In genomic region chr2:27320820-27321219, GRCm38 (mm10) we compare ENCODE assay signal across 26 mouse cellular contexts.
DNase-seq lines count a peak whose midpoint lies in the region; ATAC-seq and TF ChIP-seq lines count a peak whose summit lies in the region.
"Had no signal": no experiment of that assay in that cellular context is flagged by ENCODE, and none has a peak within 500 bp of the region (broad histone marks: within the 10 kb centered on the region; RNA-seq: fewer than 3 reads in every experiment).

No protein-coding gene starts in this region.

- peaks cover 10% of the 10 kb centered on the region for H3K36me3 ChIP-seq in hindbrain, embryonic 10.5 days
- no peaks in the 10 kb centered on the region for H3K36me3 ChIP-seq in hindbrain, postnatal 0 days (ENCODE audit: insufficient read depth, low read length)
- 0 out of 2 replicates have a peak, but pooled peaks cover 3% of the 10 kb centered on the region for H3K36me3 ChIP-seq in midbrain, embryonic 13.5 days
- H3K36me3 ChIP-seq in midbrain, embryonic 14.5 days (ENCODE audit: control insufficient read depth, insufficient read depth, low read length) = no peaks in the 10 kb centered on the region
- H3K36me3 ChIP-seq in lung, postnatal 0 days (ENCODE audit: insufficient read depth, low read length) = no peaks in the 10 kb centered on the region
- H3K36me3 ChIP-seq: embryonic facial prominence, embryonic 13.5 days; hindbrain, embryonic 13.5 days had no signal

- H3K27ac ChIP-seq in hindbrain, embryonic 10.5 days = peak overlapping the region; percentile 66
- no peak overlapping the region for H3K27ac ChIP-seq in hindbrain, postnatal 0 days
- 0 out of 2 replicates have a peak overlapping the region, but pooled peaks have one; percentile 30 for H3K27ac ChIP-seq in midbrain, embryonic 13.5 days
- no peak overlapping the region for H3K27ac ChIP-seq in midbrain, embryonic 14.5 days (replicated peaks; ENCODE audit: low read depth, low read length)
- no peak overlapping the region for H3K27ac ChIP-seq in lung, postnatal 0 days (ENCODE audit: low read length)
- H3K27ac ChIP-seq: embryonic facial prominence, embryonic 13.5 days had no signal

- H3K4me2 ChIP-seq in hindbrain, postnatal 0 days (ENCODE audit: low read depth, low read length) = no peak overlapping the region
- H3K4me2 ChIP-seq in midbrain, embryonic 13.5 days (replicated peaks) = no peak overlapping the region
- H3K4me2 ChIP-seq in midbrain, embryonic 14.5 days (ENCODE audit: low read length) = no peak overlapping the region
- no peak overlapping the region for H3K4me2 ChIP-seq in lung, postnatal 0 days (replicated peaks; ENCODE audit: low read depth, low read length)
- H3K4me2 ChIP-seq: embryonic facial prominence, embryonic 13.5 days; heart, embryonic 11.5 days; hindbrain, embryonic 13.5 days had no signal

- peaks cover 80% of the 10 kb centered on the region for H3K4me1 ChIP-seq in hindbrain, embryonic 10.5 days (replicated peaks)
- peaks cover 15% of the 10 kb centered on the region for H3K4me1 ChIP-seq in hindbrain, postnatal 0 days (ENCODE audit: insufficient read depth, low read length)
- peaks cover 81% of the 10 kb centered on the region for H3K4me1 ChIP-seq in midbrain, embryonic 13.5 days (replicated peaks)
- peaks cover 34% of the 10 kb centered on the region for H3K4me1 ChIP-seq in midbrain, embryonic 14.5 days (ENCODE audit: control insufficient read depth, insufficient read depth, low read length)
- no peaks in the 10 kb centered on the region; the same call in 1 of the 2 replicates for H3K4me1 ChIP-seq in lung, postnatal 0 days (ENCODE audit: insufficient read depth, low read depth, low read length)

- no peak for DNase-seq in hindbrain, embryonic 10.5 days (ENCODE audit: low spot score)
- no peak for DNase-seq in hindbrain, postnatal 0 days (ENCODE audit: low spot score)
- no peak for DNase-seq in midbrain, embryonic 14.5 days
- peak; percentile 22 for DNase-seq in R1 (ENCODE audit: low read depth, low spot score)
- DNase-seq in gonadal fat pad, adult 2 months (ENCODE audit: low read depth) = peak; percentile 31
- DNase-seq in testis, postnatal 14 days (ENCODE audit: low spot score) = no peak
- DNase-seq in lung, postnatal 0 days (ENCODE audit: low spot score) = no peak
- DNase-seq: adrenal gland, adult 8-10 months; adrenal gland, postnatal 25 days; B cell, adult 2 months; cerebellum, adult 11-12 months; cerebellum, adult 8-10 months; cerebellum, postnatal 36 days; gastrocnemius, postnatal 36 days; heart, adult 11 months had no signal

- ATAC-seq in hindbrain, postnatal 0 days = no peak
- ATAC-seq in midbrain, embryonic 13.5 days = no peak
- no peak for ATAC-seq in midbrain, embryonic 14.5 days (ENCODE audit: low FRiP score, low TSS enrichment)
- ATAC-seq in lung, postnatal 0 days = no peak
- ATAC-seq: activated CD4-positive, CD25-positive, alpha-beta regulatory T cell, adult 4 months; inflammation-experienced regulatory T-cells, adult 6 months; intestine, embryonic 16.5 days; Patski had no signal

- H3K9ac ChIP-seq in hindbrain, postnatal 0 days (replicated peaks; ENCODE audit: low read length) = no peak overlapping the region
- H3K9ac ChIP-seq in midbrain, embryonic 13.5 days (replicated peaks) = no peak overlapping the region
- H3K9ac ChIP-seq in midbrain, embryonic 14.5 days (replicated peaks; ENCODE audit: low read length) = no peak overlapping the region
- H3K9ac ChIP-seq in lung, postnatal 0 days (replicated peaks; ENCODE audit: low read depth) = no peak overlapping the region
- H3K9ac ChIP-seq: embryonic facial prominence, embryonic 13.5 days had no signal

- no peak for TF ChIP-seq CTCF in hindbrain, postnatal 0 days (IDR thresholded peaks at IDR 0.05; ENCODE audit: low read depth)
- no peak for TF ChIP-seq CTCF in lung, postnatal 0 days (IDR thresholded peaks at IDR 0.05)

- no peak for TF ChIP-seq EP300 in lung, postnatal 0 days (IDR thresholded peaks at IDR 0.05)

- H3K4me3 ChIP-seq in hindbrain, embryonic 10.5 days = no peak overlapping the region
- H3K4me3 ChIP-seq in hindbrain, postnatal 0 days (ENCODE audit: low read length) = no peak overlapping the region
- no peak overlapping the region for H3K4me3 ChIP-seq in midbrain, embryonic 13.5 days (replicated peaks)
- no peak overlapping the region for H3K4me3 ChIP-seq in midbrain, embryonic 14.5 days (replicated peaks; ENCODE audit: low read depth, low read length)
- no peak overlapping the region for H3K4me3 ChIP-seq in lung, postnatal 0 days (ENCODE audit: low read depth, low read length)
- H3K4me3 ChIP-seq: embryonic facial prominence, embryonic 13.5 days; erythroblast, embryonic 14.5 days; hindbrain, embryonic 13.5 days had no signal

- H3K27me3 ChIP-seq in hindbrain, embryonic 10.5 days (ENCODE audit: insufficient read depth, poor library complexity, severe bottlenecking) = no peaks in the 10 kb centered on the region
- no peaks in the 10 kb centered on the region for H3K27me3 ChIP-seq in hindbrain, postnatal 0 days (ENCODE audit: insufficient read depth, low read length)
- no peaks in the 10 kb centered on the region for H3K27me3 ChIP-seq in midbrain, embryonic 13.5 days
- no peaks in the 10 kb centered on the region for H3K27me3 ChIP-seq in midbrain, embryonic 14.5 days (ENCODE audit: control insufficient read depth, insufficient read depth, low read length)
- no peaks in the 10 kb centered on the region for H3K27me3 ChIP-seq in lung, postnatal 0 days (replicated peaks; ENCODE audit: insufficient read depth, low read length)
- H3K27me3 ChIP-seq: CH12.LX; embryonic facial prominence, embryonic 13.5 days; hindbrain, embryonic 13.5 days; Patski had no signal

- 60% methylated on average over 8 of the region's 8 CpGs for WGBS in hindbrain, embryonic 10.5 days
- 56% methylated on average over 8 of the region's 8 CpGs for WGBS in hindbrain, postnatal 0 days
- 38% methylated on average over 8 of the region's 8 CpGs for WGBS in midbrain, embryonic 13.5 days
- 40% methylated on average over 8 of the region's 8 CpGs for WGBS in midbrain, embryonic 14.5 days
- WGBS in lung, postnatal 0 days = 73% methylated on average over 8 of the region's 8 CpGs

- H3K9me3 ChIP-seq in hindbrain, embryonic 10.5 days = no peaks in the 10 kb centered on the region
- H3K9me3 ChIP-seq in hindbrain, postnatal 0 days (ENCODE audit: low read length) = no peaks in the 10 kb centered on the region
- H3K9me3 ChIP-seq in midbrain, embryonic 13.5 days = no peaks in the 10 kb centered on the region
- H3K9me3 ChIP-seq in midbrain, embryonic 14.5 days (ENCODE audit: control insufficient read depth, low read length) = no peaks in the 10 kb centered on the region
- H3K9me3 ChIP-seq in lung, postnatal 0 days (ENCODE audit: low read length) = no peaks in the 10 kb centered on the region
- H3K9me3 ChIP-seq: embryonic facial prominence, embryonic 10.5 days; embryonic facial prominence, embryonic 13.5 days; hindbrain, embryonic 13.5 days had no signal

Comparison
In these comparisons a context has a peak if more than half of its experiments do, and no peak if none do; other contexts are left out.
1. H3K27ac ChIP-seq: peak in hindbrain, embryonic 10.5 days (single experiment) and midbrain, embryonic 13.5 days (single experiment); none in hindbrain, postnatal 0 days (single experiment), midbrain, embryonic 14.5 days (single experiment) and lung, postnatal 0 days (single experiment).
2. DNase-seq: peak in R1 (single experiment) and gonadal fat pad, adult 2 months (single experiment); none in hindbrain, embryonic 10.5 days (single experiment), hindbrain, postnatal 0 days (single experiment), midbrain, embryonic 14.5 days (single experiment), testis, postnatal 14 days (single experiment) and lung, postnatal 0 days (single experiment).